Mouse (Mus musculus) liver, postnatal 0 days (tissue): ENCODE data around the gene Zap70. TPM values are rescaled to one million over a fixed set of nuclear protein-coding genes. Genes with fewer than 3 reads are reported as not detected.

Experiments used
- ATAC-seq: fragments of 200-750 bp; cut with Nextera tagmentation; 2 replicates; pipeline ENCODE4 v1.8.0; 2017; ENCODE audit warnings: mild to moderate bottlenecking, moderate library complexity
- DNase-seq: peaks from one replicate; pipeline ENCODE4 v3.0.0-alpha.2; 2016
- H3K27ac ChIP-seq: fragments of 300-500 bp; sonication (generic); 2 replicates; pipeline ENCODE4 v1.5.1; 2014; ENCODE audit warnings: antibody characterized with exemption, moderate library complexity, mild to moderate bottlenecking, low read depth
- H3K27me3 ChIP-seq: fragments of 300-500 bp; sonication (generic); 2 replicates; pipeline ENCODE4 v1.6.1; 2014; ENCODE audit warnings: low read length, control low read depth, mixed read lengths; ENCODE audit not compliant: insufficient read depth
- H3K36me3 ChIP-seq: fragments of 300-500 bp; sonication (generic); replicated peaks from 2 replicates; pipeline ENCODE4 v1.6.1; 2014; ENCODE audit warnings: mild to moderate bottlenecking, control low read depth, low read length, moderate library complexity, mixed read lengths; ENCODE audit not compliant: insufficient read depth
- H3K4me1 ChIP-seq: fragments of 300-500 bp; sonication (generic); 2 replicates; pipeline ENCODE4 v1.6.1; 2014; ENCODE audit warnings: antibody characterized with exemption, mild to moderate bottlenecking, control low read depth; ENCODE audit not compliant: insufficient read depth
- H3K4me2 ChIP-seq: fragments of 300-500 bp; sonication (generic); 2 replicates; pipeline ENCODE4 v1.6.1; 2014; ENCODE audit warnings: low read depth, mild to moderate bottlenecking, low read length, moderate library complexity, mixed read lengths
- H3K4me3 ChIP-seq: fragments of 300-500 bp; sonication (generic); 2 replicates; pipeline ENCODE4 v1.5.1; 2014; ENCODE audit warnings: low read depth, low read length
- H3K9ac ChIP-seq: fragments of 300-500 bp; sonication (generic); replicated peaks from 2 replicates; pipeline ENCODE4 v1.6.1; 2014; ENCODE audit warnings: mild to moderate bottlenecking, moderate library complexity
- H3K9me3 ChIP-seq: fragments of 300-500 bp; sonication (generic); 2 replicates; pipeline ENCODE4 v1.6.1; 2016; ENCODE audit warnings: mild to moderate bottlenecking, control low read depth, low read length, mixed read lengths
- CTCF ChIP-seq: sonication (generic); IDR thresholded peaks from 2 replicates; pipeline ENCODE4 v1.5.1; 2016; ENCODE audit warnings: antibody characterized with exemption, low read depth
- EP300 ChIP-seq: IDR thresholded peaks from 2 replicates; pipeline ENCODE4 v1.6.1; 2016; ENCODE audit warnings: antibody characterized with exemption, low read depth, mild to moderate bottlenecking
- WGBS: fragments of 180-500 bp; shearing (Covaris S2); extraction: QIAGEN DNeasy Blood & Tissue Kit; methylation state at CpG from one replicate; pipeline ENCODE4 v1.1.7; 2014; ENCODE audit not compliant: insufficient replicate concordance; 5-methylcytosine and 5-hydroxymethylcytosine counted together
- polyA plus RNA-seq: library from polyadenylated mRNA; unstranded; fragments of >200 nt; fragmentation: Nextera tagmentation; extraction: Ambion mirVana; gene quantifications from 2 replicates; pipeline ENCODE4 v1.2.1, GENCODE M21; 2015

The Zap70 gene
- polyA plus RNA-seq, result 0.31 and 0.67 TPM in 2 replicates

DNA sequence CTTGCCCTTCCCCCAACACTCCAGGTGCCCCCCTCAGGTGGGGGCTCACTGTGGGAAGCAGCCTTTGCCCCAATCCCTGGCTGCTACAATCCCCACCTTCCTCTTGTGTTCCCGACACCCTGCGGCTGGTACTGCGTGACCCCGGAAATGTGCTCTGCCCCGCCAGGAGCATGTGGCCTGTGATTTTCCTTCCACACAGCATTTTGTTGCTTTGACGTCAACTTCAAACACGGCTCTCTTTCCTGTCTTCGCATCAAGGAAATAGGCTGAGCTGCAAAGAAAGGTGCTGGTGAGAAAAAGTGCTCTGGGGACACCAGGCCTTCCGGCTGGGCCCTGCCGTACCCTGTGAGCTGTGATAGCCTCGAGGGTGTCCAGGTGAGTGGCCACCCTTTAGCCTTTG lies at the start of gene Zap70:
Zap70 (plus strand) TSS at position 231 of the 400 bp plus-strand sequence.
- no peaks in the 10 kb centered on the region for H3K27me3 ChIP-seq
- H3K9me3 ChIP-seq, result no peaks in the 10 kb centered on the region
- DNase-seq (no peak), ATAC-seq (no peak)
- no peak within 1 kb of the TSS for H3K4me3 ChIP-seq
- no peaks in the 10 kb centered on the region for H3K4me1 ChIP-seq
- no peak within 1 kb of the TSS for H3K4me2 ChIP-seq
- TF ChIP-seq EP300 (no peak), CTCF (no peak)
- H3K9ac ChIP-seq, result no peak within 1 kb of the TSS
- no peak within 1 kb of the TSS for H3K27ac ChIP-seq
- H3K36me3 ChIP-seq, result no peaks in the 10 kb centered on the region
- WGBS, result 76% methylated on average over 11 of the region's 11 CpGs

DNA sequence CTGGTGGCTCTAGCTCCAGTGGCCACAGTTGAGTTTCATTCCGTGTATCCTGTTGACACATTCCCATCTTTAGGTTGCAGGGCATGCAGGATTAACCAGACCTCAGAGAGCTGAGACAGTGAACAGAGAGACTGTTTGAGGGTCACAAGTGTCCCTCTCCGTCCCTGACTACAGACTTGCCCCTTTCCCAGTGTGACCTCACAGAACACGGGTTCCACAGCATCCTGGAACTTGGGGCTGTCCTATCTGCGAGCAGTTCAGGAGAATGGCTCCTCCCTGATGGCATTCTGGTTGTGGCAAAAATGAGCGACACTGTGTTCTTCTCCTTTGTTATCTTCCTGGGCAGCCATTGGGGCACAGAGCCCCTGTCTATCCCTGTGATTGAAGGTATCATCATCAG lies 47.3 kb upstream of the Zap70 start, which contains the start of gene Actr1b:
Actr1b (minus strand) TSS at position 112 of the 400 bp plus-strand sequence.
- Histone ChIP-seq H3K4me1 (no peaks in the 10 kb centered on the region), H3K4me3 (no peak within 1 kb of the TSS), H3K27me3 (no peaks in the 10 kb centered on the region), H3K9ac (no peak within 1 kb of the TSS), H3K4me2 (no peak within 1 kb of the TSS), H3K27ac (no peak within 1 kb of the TSS), H3K9me3 (no peaks in the 10 kb centered on the region), H3K36me3 (no peaks in the 10 kb centered on the region)
- no peak for ATAC-seq
- TF ChIP-seq CTCF (no peak), EP300 (no peak)
- no peak for DNase-seq
- WGBS, result 74% methylated on average over 5 of the region's 5 CpGs

DNA sequence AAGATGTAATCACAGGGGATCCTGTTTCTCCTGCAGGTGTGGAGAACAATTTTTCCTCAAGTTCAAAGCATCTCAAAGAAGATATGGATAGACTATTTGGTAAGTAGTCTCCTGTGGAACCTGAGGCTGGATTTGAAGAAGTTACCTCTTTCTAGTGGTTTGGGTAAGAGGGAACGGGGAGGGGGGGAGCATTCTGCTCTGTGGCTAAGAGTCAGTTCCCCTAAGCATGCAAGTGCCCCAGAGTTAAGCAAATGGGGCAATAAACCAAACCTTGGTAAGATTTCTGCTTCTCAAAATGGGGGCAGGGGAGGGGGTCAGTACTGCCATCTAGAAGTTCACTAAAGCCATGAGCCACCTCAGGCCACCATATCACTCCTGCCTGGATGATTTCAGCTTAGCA lies 42.8 kb upstream of the Zap70 start:
- Histone ChIP-seq H3K27me3 (no peaks in the 10 kb centered on the region), H3K4me3 (no peak overlapping the region), H3K4me1 (no peaks in the 10 kb centered on the region), H3K27ac (no peak overlapping the region), H3K9ac (no peak overlapping the region), H3K9me3 (no peaks in the 10 kb centered on the region), H3K36me3 (no peaks in the 10 kb centered on the region), H3K4me2 (no peak overlapping the region)
- TF ChIP-seq EP300, result no peak
- no peak for TF ChIP-seq CTCF
- ATAC-seq, result no peak
- no peak for DNase-seq
- 39% methylated on average over 1 of the region's 1 CpGs for WGBS

DNA sequence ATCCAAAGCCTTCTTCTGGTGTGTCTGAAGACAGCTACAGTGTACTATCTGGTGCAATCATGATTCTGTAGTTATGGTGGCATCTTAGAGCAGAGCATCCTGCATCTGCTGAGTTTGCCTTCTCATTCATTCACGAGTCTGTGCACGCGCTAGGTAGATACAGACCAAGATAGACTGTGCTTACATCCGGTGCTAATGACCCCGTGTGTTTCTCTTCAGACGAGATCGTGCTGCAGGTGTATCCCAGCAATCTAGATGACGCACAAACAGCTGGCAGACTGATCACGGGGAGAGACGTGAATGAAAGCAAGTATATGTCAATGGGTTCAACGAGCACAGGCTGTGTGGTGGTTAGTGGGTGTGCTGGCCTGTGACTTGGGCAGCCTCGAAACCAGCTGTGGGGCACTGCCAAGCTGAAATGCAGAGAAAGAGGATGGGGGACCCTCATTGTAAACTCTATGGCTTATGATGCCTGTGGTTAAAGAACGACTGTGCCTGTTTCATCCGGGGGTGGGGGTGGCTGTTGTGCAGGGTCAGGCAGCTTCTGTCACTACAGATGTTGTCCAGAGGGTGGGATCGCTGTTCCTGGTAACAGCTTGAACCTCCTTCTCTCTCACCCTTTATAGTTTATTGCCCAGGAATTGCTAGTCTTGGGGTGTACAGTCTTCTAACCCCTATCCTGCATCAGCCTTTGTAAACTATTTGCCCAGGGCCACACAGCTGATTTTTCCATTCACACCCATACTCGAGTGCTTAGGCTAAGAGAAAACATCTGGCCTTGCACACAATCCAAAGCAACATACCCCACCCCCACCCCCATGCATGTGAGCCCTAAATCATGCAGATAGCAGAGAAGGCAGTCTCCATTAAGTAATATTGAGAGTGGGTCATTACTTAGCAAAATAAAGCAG lies 38.2 kb upstream of the Zap70 start:
- Histone ChIP-seq H3K9ac (no peak overlapping the region), H3K27me3 (no peaks in the 10 kb centered on the region), H3K9me3 (no peaks in the 10 kb centered on the region), H3K4me1 (no peaks in the 10 kb centered on the region), H3K4me2 (no peak overlapping the region), H3K27ac (no peak overlapping the region), H3K4me3 (no peak overlapping the region), H3K36me3 (no peaks in the 10 kb centered on the region)
- DNase-seq (no peak), ATAC-seq (no peak)
- 66% methylated on average over 16 of the region's 16 CpGs for WGBS
- no peak for TF ChIP-seq EP300
- TF ChIP-seq CTCF, result no peak

DNA sequence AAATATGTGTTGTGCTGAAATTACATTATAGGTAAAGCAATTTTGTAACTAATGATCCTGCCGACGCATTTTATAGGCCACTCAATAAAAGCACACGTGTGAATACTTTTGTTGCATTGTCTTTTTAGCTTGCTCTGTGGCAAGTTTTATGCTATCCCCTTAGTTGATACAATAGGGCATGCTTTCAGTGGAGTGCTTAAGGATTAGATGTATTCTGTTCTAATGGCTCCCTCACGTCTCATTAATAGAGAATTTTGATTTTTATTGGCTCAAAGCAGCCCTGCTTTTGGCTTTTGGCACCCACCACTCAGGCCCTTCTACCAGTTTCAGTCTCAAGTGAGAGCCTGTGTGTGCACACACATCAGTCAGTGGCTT lies 37.6 kb upstream of the Zap70 start:
- Histone ChIP-seq H3K27ac (no peak overlapping the region), H3K4me3 (no peak overlapping the region), H3K4me2 (no peak overlapping the region), H3K36me3 (no peaks in the 10 kb centered on the region), H3K4me1 (no peaks in the 10 kb centered on the region), H3K9me3 (no peaks in the 10 kb centered on the region), H3K9ac (no peak overlapping the region), H3K27me3 (no peaks in the 10 kb centered on the region)
- ATAC-seq (no peak), DNase-seq (no peak)
- no peak for TF ChIP-seq EP300
- TF ChIP-seq CTCF, result no peak
- 83% methylated on average over 4 of the region's 4 CpGs for WGBS

DNA sequence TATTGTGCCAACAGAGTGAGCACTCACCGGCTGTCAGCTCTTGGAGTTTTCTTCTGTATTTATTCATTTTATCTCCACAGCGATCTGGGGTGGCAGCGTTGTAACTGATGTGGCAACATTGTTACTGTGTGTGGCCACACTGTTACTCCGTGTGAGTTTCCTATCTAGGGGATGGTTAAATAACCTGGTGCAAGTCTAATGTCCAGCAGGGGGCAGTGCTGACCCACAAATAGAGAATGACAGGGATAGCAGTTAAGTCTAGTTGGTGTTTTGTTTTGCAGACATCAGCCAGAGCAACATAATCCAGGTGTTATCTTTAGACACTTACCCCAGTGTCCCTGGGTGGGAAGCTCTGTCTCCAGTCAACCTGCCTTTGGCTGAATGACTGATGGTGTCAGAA lies 24.3 kb upstream of the Zap70 start:
- H3K9ac ChIP-seq, result no peak overlapping the region
- WGBS, result 9% methylated on average over 4 of the region's 4 CpGs
- ATAC-seq (peak; percentile 76), DNase-seq (peak; percentile 84)
- no peaks in the 10 kb centered on the region for H3K9me3 ChIP-seq
- TF ChIP-seq CTCF (peak; percentile 91), EP300 (no peak)
- H3K4me1 ChIP-seq, result no peaks in the 10 kb centered on the region
- no peak overlapping the region for H3K4me3 ChIP-seq
- no peaks in the 10 kb centered on the region for H3K27me3 ChIP-seq
- no peaks in the 10 kb centered on the region for H3K36me3 ChIP-seq
- H3K27ac ChIP-seq, result no peak overlapping the region
- H3K4me2 ChIP-seq, result no peak overlapping the region
